Mouse (Mus musculus): ENCODE measurements around the gene Aes.

The Aes gene

GRCm38 (mm10) chr10:81597137-81597950 lies 38.1 kb downstream of the Aes start:
- DNase-seq (ENCODE audit: low read depth, low spot score), result peak; percentile 76

GRCm38 (mm10) chr10:81598342-81598741 lies 39.1 kb downstream of the Aes start:
- DNase-seq (ENCODE audit: low read depth, low spot score), result no peak

- no peak for DNase-seq (ENCODE audit: low read depth, low spot score)
Observed at GRCm38 (mm10) chr10:81598871-81599270, 39.6 kb downstream of the Aes start.

GRCm38 (mm10) chr10:81599630-81600029 lies 40.3 kb downstream of the Aes start:
- DNase-seq (ENCODE audit: low read depth, low spot score), result no peak

GRCm38 (mm10) chr10:81600096-81600495 lies 40.8 kb downstream of the Aes start:
- no peak for DNase-seq (ENCODE audit: low read depth, low spot score)

GRCm38 (mm10) chr10:81600738-81601203 lies 41.5 kb downstream of the Aes start, which contains the start of gene Tle6:
Tle6 (minus strand) TSS chr10:81601073.
- peak; percentile 94 for DNase-seq (ENCODE audit: low read depth, low spot score)

- DNase-seq (ENCODE audit: low read depth, low spot score), result no peak
Observed at GRCm38 (mm10) chr10:81601396-81601905, 42.2 kb downstream of the Aes start.

DNA sequence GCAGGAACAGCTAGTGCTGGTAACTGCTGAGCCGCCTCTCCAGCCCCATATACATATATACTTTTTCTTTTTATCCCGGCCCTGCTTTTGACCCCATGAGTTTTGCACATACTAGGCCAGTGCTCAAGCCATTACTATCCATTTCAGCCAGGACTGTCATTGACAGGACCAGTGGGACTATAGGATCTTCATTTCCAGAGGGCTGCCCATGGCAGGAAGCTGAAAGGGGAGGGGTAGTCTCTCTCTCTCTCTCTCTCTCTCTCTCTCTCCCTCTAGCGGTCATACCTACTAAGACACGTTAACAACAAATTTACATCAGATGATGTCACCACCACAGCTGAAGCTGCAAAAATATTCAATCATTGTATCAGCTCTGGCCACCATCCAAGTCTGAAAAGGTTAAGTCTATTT lies 43.5 kb downstream of the Aes start:
- DNase-seq (ENCODE audit: low read depth, low spot score), result peak; percentile 66

GRCm38 (mm10) chr10:81604019-81604967 lies 45.0 kb downstream of the Aes start:
- DNase-seq (ENCODE audit: low read depth, low spot score), result no peak

DNA sequence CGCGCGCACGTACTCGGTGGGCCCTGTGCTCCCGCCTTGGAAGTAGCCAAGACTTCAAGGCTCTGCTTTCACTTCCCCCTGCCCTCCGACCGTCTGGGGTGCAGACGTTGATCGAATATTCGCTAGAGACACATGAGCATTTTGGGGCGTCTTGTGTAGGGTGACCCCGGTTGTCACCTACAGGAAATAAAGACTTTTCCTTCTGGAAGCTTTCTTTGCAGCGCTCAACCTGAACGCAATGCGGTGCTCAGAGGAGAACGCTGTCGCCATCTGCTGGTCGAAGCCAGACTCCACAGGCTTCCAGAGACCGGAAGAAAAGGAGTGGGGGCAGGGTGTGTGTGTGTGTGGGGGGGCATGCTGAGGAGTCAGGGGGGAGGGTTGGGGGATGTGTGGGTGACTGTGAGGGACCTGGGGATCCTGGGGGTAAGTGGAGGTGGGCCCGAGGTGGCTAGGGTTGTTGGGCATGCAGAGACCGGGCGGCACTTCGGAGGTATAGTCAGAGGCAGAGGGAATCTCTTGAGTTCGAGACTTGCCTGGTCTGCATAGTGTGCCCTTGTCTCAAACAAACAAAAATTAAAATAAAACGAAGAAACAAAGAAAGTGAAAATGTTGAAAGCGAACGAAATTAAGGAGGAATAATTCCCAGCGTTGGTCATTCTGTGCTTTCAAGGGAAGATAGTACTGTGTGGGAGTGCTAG lies 45.8 kb downstream of the Aes start:
- DNase-seq (ENCODE audit: low read depth, low spot score), result peak; percentile 92

DNA sequence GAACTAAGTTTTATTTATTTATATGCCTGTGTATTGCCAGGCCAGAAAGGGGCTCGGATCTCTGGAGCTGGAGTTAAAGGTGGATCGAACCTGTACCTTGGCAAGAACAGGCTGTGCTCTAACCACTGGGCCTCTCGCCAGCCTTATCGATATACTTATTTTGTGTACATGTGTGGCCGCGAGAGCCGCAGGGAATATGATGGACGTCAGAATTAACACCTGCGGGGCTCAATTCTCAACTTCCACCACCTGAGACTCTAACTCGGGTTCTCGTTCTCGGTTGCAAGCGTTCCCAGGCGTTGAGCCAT lies 46.3 kb downstream of the Aes start:
- DNase-seq (ENCODE audit: low read depth, low spot score), result no peak

GRCm38 (mm10) chr10:81605974-81606751 lies 46.9 kb downstream of the Aes start, which contains the start of gene BC025920:
BC025920 (plus strand) TSS chr10:81606270.
- DNase-seq (ENCODE audit: low read depth, low spot score), result peak; percentile 95

DNA sequence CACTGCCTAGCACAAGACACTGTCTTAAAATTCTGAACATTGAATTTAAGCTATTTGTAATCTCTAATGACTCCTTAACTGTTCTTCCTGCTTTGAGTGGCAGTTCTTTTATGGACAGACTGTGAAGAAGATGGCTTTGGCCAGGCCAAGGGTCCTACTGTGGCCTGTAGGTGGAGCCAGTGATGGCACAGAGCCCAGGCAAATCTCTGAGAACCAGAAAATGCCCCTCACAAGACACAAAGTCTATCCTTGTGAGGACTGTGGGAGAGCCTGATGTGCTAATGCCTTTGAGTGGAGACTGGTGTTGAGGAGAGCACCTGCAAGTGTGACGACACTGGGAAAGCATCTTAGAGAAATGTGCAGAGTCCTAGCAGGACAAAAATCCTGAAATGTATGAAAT lies 49.0 kb downstream of the Aes start:
- no peak for DNase-seq (ENCODE audit: low read depth, low spot score)

DNA sequence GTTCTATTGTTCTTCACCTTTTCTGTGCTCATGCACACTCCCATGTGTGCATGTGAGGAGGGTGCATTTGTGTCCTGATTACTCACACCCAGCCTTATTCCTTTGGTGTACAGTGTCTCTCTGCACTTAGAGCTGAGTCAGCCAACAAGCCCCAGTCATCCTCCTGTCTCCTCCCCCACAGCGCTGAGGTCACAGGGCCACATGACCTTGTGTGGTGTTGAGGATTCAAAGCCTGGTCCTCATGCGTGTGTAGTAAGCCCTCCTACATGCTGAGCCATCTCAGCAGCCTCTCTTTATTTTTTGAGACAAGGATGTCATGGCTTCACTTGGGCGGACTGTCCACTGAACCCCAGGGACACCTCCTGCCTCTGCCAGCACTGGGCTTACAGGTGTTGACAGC lies 53.5 kb downstream of the Aes start:
- no peak for DNase-seq (ENCODE audit: low read depth, low spot score)

DNA sequence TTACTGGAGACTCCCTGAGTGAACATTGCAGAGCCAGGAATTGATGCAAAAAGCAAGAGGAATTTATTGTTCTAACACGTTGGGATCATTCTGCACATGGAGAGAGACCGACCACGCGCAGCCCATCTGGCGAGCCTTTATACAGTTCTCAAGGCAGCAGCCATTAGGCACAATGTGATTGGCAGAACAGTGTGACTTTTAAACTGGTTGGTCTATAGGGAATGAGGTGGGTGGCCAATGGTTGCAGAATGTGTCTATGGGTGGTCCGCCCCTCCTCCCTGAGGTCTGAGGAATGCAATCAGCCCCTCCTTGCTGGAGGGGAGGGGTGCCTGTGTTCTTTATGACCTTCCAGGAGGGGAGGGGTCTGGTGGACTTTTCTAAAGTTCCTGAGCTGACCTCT lies 56.2 kb downstream of the Aes start:
- no peak for DNase-seq (ENCODE audit: low read depth, low spot score)
